Mouse (Mus musculus): ENCODE measurements at regions not wholly inside any gene's neighbourhood (a gene's known extent, or its start where the extent isn't known, plus 50 kb on each side); places are given as distances from the start of the nearest gene placed in this dataset.

DNA sequence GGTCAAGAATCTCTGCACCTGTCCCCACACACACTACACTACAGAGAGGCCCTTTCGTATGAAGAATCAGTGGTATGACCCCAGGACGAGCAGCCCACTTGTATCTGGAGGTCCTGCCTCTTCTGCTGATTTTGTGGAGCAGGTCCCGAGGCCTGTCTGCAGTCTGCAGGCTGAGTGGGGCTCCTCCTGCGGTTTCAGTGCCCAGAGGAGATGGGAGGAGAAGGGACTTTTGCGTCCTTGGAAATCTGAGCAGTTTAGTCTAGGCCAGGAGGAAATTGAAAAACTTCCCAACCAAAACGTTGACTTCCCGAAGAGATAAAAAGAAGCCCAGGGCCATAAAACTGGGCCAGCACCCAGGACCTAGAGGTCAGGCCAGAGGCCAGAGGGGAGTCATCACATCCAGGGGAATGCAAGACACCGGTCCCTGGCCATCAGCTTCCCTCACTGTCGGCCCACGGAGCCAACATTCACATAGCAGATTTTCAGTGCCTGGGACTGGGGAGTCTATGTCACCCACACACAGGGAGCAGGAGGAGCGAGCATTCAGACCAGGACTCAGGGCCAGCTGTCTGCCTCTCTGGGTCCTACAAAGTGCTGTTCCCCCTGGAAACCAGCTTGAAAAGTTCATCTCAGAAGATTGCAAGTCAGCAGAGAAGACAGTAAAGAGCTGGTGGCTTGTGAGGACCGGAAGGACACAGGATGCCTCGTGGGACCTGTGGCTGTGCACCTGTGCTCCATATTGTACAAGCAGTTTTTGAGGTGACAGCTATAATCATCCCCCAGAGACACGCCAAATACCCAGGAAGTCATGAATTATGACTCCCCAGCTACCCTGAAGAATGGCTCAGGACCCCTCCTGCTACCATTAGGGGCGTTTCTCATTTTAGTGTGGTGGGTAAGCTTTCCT, 65.5 kb upstream of the Egflam start:
- no peak for TF ChIP-seq HCFC1 (IDR thresholded peaks at IDR 0.05; ENCODE audit: borderline replicate concordance, insufficient read depth, low read length)
- TF ChIP-seq ZNF384 (IDR thresholded peaks at IDR 0.05; ENCODE audit: low read depth, low read length), result no peak
- TF ChIP-seq CHD2 (IDR thresholded peaks at IDR 0.05; ENCODE audit: low read depth, low read length), result no peak
- TF ChIP-seq MAFK (IDR thresholded peaks at IDR 0.05; ENCODE audit: insufficient read depth, low read depth, low read length), result no peak

Data from ES-E14 (cell line).